Mouse (Mus musculus): ENCODE measurements around the gene Syne2. TPM values are rescaled to one million over a fixed set of nuclear protein-coding genes. Genes with fewer than 3 reads are reported as not detected.
"Not testable (repeated sequence)": the region's sequence is repeated elsewhere in the genome, so short reads cannot be mapped to it uniquely, and the experiment has no call there.

The Syne2 gene
- total RNA-seq, 2 experiments from 2014 or later, result 6.8 to 10.8 TPM

GRCm38 (mm10) chr12:76133081-76133480, 315.1 kb downstream of the Syne2 start:
- ATAC-seq (replicated peaks; ENCODE audit: low FRiP score, poor library complexity, severe bottlenecking), result not testable (repeated sequence)

- no peak for ATAC-seq (replicated peaks; ENCODE audit: low FRiP score, poor library complexity, severe bottlenecking)
These were observed 318.8 kb downstream of the Syne2 start for GRCm38 (mm10) chr12:76136701-76137100.

GRCm38 (mm10) chr12:76152389-76152788, 334.5 kb downstream of the Syne2 start:
- ATAC-seq (replicated peaks; ENCODE audit: low FRiP score, poor library complexity, severe bottlenecking), result not testable (repeated sequence)

Other genes starting within 250 kb of the Syne2 start
- 25.6 and 47.6 TPM in 2 replicates for gene Ppp2r5e, start 221.9 kb upstream of the Syne2 start, total RNA-seq (2015; ENCODE audit: low replicate concordance)
- gene Ppp2r5e, start 221.9 kb upstream of the Syne2 start, total RNA-seq (2017; ENCODE audit: low replicate concordance), result 6.4 TPM in 2 replicates
- 4.8 and 5.0 TPM in 2 replicates for gene Wdr89, start 148.6 kb upstream of the Syne2 start, total RNA-seq (2015; ENCODE audit: low replicate concordance)
- 3.7 and 9.8 TPM in 2 replicates for gene Wdr89, start 148.6 kb upstream of the Syne2 start, total RNA-seq (2017; ENCODE audit: low replicate concordance)
- gene Sgpp1, start 82.4 kb upstream of the Syne2 start, total RNA-seq (2015; ENCODE audit: low replicate concordance), result 44.0 and 44.1 TPM in 2 replicates
- 26.3 and 31.6 TPM in 2 replicates for gene Sgpp1, start 82.4 kb upstream of the Syne2 start, total RNA-seq (2017; ENCODE audit: low replicate concordance)